Mouse (Mus musculus): Measurements from ENCODE around the gene Lyst.
"Not testable (repeated sequence)": the region's sequence is repeated elsewhere in the genome, so short reads cannot be mapped to it uniquely, and the experiment has no call there.

Lyst gene

DNA sequence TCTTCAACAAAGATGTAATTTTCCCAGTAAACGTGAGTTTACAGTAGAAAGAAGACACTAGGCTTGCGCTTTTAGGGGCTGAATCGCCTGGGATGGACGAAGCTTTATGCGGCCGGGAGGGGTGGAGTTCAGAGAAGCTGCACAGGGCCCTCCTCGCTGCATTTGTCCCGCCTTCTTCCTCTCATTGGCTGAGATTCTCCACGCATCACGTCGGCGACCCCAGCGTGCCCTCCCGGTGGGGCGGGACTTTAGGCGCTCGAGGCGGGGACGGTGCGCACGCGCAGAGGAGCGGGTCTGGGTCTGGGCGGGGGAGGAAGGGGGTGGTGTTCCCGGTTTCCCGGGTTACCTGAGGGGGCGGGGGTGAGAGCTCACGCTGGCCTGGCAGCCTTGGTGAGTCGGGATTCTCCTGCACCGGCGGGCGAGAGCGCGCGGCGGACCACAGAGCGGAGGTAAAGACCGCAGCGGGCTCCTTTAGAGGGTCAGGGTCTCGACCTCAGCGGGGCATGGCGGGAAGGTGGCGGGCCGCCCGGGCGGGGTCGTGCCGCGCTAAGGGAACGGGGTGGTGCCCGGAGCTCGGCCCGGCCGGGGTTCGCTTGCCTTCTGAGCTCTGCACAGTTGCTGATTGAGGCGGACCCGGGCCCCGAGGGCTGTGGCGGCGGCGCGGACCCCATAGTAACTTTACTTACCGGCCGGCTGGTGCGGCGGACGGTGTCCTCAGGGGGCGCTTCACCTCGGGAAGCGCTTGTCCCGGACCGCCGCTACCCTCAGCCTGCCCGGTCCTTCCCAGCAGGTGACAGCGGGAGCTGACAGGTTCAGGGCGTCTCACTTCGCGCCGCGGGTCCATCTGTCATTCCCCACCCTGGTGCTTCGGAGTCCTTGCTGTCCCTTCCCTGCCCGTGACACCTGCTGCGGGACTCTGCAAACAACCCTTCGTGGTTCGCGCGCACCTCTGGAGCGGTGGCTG is at the start of gene Lyst:
Gene Lyst (plus strand): TSS at position 350 of the 964 bp plus-strand sequence.
- DNase-seq, result peak; percentile 99

DNA sequence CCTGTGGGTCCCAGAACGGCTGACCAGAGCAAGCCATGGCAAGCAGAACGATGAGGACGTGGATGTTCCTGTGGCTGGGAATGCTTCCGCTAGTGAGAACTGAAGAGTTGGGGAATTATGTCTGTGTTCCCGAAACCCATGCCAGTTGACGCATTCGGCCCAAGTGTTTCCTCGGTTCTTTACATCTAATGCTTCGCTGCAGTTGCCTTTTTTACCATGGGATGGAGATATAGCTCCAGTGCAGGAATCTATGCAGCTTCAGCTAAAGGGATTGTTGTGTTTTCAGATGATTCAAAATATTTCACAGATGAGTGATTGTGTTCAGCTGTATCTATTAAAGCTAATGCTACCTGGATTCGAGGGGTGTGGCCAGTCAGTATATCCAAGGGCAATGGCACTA is 47.1 kb upstream of the Lyst start:
- DNase-seq, result not testable (repeated sequence)

DNA sequence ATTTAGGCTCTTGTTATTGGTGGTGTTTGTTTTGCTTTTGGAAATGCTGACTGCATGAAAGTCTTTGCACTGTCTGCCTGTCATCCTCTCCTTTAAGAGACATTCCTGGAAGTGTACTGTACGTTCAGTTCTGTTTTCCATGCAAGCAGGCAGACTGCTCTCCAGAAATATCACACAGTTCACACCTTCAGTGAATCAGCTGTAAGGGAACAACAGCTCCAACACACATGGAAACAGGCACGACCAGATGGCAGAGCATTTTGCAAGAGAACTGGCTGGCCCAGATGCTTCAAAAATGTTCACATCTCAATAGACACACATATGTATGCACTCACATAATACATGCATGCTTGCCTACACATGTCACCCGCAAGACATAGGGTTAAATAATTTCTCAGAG is 43.4 kb upstream of the Lyst start:
- DNase-seq, result no peak

DNA sequence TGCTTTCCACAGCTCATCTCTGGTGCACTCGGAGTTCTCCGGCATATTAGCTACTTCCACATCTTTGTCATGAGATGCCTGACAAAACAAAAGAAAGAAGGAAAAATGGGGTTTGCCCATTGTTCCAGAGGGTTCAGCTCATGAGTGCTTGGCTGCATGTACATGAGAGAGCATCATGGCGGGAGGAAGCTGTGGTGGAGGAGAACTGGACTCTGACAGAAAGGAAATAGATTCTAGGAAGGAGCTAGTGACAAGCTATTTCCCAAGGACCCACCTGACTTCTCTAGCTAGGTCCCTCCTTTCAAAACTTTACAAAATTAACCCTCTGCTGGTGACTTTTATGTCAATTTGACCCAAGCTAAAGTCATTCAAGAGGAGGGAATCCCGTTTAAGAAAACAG is 42.3 kb upstream of the Lyst start:
- DNase-seq, result no peak

DNA sequence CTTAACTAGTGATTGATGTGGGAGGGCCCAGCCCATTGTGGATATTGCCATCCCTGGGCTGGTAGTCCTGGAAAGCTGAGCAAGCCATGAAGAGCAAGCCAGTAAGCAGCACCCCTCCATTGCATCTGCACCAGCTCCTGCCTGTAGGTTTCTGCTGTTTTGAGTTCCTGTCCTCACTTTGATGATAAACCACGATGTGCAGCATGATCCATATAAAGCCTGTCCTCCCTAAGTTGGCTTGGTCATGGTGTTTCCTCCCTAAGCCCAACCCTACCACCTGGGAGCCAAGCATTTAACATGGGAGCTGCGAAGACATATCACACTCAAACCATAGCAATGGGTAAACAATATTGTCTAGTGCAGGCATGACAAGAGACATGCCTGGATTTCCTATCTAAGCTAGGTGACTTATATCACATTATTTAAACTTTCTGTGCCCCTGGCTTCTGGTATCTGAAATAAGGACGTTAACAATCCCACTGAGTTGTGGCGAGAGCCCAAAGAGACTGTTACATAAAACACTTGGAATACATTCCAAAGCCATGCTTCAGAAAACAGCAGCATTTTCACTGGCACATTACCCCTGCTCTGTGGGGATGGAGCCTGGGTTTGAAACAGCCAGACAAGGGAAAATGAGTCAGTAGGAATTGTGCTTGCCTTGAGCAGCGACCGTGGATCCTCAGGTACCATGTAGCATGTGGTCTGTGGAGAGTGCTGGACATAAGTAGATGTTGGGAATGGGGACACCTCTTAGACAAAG is 41.6 kb upstream of the Lyst start:
- peak; percentile 37 for DNase-seq

DNA sequence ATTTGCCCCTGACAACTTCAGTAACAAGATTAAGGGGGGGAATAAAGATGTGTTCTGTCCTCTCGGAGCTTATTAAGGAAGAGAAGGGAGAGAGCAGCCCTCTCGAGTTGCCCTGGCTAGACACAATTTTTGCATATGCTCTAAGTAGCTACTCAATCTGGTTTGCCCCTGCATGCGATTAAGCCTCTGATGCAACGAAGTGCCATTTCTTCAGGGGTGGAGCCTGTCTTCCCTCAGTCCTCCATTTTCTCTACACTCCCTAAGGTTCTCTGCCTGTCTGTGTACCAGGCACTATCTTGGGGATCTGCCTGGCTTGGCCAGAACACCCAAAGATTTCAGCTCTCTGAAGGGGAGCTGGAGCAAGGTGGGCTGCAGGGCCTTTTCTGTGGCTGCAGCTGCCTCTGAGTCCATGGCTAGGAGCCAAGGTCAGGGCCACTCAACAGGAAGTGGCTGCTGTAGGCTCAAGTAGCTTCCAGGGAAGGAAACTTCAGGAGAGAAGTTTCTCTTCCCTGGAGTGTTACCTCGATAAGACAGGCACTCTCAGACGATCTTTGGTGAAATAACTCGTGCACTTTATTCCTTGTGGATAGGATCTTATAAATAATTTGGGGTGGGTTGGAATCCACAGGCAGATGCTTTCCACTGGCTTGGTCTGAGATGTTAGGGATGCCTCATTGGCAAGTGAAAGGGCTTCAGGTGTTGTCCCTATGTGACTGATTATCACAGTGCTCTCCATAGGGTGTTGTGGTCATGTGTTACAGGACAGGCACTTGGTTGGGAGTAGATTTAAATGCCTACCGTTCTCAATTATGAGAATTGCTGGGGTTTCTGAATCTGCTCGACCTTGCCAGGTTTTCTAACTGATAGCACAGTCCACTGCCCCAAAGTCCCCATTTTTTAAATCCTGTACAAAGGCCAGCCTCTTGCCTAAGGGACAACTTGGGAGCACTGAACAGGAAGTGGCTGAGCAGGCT is 40.2 kb upstream of the Lyst start:
- peak; percentile 54 for DNase-seq

DNA sequence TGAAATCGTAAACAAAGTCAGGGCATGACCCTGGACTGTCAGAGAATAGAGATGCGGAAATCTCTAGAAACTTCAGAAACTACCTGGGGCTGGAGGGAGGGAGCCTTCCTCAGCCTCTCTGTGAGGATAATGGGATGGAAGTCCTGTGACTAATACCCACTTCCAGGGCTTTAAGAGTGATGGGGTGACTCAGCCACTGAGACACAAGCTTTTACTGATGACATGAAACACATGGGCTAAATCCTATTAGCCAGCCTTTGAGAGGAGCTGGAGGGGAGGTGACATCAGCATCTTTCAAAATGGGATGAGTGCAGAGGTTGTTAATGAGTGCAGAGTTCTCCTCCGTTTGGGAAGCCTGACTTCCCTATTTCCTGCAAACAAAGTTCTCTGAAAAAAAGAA is 38.2 kb upstream of the Lyst start:
- no peak for DNase-seq

DNA sequence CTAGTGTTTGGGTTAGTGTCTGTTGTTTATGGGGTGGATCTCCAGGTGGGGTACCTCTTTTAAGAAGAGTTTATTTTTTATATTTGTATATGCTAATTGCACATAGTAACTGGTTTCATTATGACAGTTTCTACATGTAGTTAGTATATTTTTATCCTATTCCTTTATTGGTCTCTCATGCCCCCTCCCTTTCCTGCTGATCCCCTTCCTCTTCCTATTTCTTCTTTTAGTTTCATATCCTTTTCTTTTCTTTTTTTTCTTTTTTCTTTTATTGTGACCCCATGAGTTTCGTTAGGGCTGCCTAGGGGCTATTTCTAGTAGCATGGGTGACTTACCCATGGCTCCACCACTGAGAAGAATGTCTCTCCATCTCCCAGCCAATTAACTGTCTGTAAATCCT is 36.5 kb upstream of the Lyst start:
- DNase-seq, result no peak

DNA sequence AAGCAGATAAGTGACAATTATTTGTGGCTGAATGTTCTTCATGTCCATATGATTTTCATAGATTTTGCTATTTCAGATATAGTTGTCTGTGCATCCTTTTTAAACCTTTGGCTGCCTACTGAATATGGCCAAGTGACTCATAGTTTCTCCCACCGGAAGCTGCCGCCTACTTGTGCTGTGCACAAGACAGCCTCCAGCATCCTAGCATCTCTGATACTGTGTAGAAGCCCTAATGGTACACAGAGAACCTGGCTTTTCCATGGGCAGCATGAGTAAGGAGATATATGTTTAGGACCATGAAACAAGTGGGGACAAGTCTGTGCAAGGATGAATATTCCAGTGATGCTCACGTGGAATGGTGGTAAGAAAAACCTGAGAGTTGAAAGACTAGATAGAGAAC is 35.0 kb upstream of the Lyst start:
- DNase-seq, result no peak

DNA sequence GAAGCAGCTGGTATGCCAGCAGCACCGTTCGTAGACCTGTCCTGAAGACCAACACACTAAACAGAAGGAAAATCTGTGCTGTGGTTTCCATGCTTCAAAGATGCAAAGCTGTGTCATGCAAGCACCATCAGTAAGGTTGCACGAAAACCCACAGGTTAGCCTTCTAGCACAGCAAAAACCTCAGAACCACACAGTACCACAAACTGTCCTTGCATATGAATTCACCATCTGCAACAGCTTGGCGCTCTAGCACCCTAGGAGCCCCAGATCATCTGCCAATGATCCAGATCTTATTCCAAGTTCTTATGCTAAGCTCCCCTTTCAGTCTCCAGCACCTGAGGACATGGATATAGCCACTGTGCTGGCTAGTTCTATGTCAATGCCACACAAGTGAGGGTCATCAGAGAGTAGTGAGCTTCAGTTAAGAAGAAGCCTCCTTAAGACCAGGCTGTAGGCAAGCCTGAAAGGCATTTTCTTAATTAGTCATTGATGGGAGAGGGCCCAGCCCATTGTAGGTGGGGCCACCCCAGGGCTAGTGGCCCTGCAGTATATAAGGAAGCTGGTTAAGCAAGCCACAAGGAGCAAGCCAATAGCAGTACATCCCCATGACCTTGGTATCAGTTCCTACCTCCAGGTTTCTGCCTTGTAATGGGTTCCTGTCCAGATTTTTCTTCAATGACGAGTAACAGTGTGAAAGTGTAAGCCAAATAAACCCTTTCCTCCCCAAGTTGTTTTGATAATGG is 33.0 kb upstream of the Lyst start:
- DNase-seq, result no peak

DNA sequence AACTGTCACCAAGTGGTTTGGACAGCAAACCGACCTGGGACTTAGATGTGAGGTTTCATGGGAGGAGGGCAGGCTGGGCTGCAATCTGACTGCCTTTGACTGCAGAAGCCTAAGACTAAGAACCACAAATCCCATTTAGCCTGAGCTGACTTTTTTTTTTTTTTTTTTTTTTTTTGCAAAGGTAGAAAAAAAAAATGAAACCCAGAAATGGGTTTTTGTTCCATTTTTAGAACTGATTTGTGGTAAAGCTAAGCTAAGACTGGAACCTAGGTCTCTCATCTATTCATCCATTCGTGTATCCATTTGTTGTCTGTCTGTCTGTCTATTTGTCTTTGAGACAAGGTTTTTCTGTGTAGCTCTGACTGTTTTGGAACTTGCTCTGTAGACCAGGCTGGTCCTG is 31.9 kb upstream of the Lyst start:
- DNase-seq, result no peak

DNA sequence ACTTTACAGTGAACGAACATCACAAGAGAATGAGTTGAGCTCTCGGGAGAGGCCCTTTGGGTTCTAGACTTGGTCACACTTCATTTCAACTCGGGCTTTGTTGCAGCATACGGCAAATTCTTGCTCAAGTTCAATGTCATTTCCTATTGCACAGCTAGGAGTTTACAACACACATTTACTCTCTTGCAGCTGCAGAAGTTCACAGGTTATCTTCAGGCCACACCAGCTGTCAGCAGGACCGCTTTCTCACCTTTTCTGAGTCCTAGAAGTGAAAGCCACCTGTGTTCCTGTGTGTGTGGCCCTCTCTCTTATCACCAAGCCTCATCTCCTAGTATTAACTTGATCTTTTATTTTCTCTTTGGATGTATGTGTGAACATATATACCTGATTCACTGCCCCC is 31.3 kb upstream of the Lyst start:
- peak; percentile 46 for DNase-seq

DNA sequence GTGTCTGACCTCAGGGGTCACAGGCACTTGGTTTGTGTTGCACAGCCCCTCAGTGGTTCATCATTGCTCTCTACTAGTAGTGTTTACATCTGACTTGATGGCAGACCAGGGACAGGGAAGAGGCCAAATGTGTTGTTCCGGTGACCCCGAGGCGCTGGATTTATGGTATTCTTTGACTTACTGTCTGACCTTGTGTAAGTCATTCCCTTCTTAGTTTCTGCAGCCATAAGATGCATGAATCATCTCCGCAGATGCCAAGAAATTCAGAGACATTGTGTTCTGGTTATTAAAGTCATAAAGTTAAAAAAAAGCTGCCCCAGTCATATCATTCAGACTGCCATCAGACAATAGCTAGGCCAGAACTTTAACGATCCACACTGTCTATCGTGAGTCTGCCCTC is 27.6 kb upstream of the Lyst start:
- DNase-seq, result no peak

DNA sequence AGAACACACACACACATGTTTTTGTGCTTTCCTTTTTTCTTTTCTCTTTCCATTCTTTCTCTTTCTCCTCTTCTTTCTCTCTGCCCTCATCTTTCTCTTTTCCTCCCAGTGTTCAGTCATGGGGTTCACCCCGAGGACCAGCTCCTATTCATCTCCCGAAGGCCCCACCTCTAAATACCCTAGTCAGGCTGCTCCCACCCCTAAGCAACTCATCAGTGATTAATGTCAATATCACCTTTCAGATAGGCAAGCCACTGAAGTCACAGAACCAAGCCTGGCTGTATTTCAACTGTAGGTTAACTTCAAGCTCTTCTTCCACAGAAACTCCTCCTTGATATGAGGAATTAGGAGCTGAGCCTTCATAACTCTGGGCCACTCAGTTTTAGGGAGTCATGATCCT is 26.1 kb upstream of the Lyst start:
- DNase-seq, result no peak

DNA sequence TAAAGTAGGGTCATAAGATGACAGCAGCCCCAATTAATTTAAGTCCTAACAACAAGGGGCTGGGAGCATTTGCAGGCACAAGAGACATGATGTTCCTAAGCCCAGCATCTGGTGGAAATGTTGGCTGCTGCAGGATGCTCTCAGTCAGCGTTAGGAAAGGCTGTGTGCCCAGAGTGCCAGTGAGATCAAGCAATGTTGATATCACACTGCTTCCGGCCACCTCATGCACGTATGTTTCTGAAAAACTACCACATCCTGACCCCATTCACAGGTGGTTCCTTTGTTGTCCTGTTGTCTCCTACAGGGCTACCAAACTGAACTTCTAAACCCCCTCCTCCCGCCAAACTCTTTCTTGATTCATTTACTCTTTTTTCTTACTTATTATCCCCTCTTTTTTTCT is 25.7 kb upstream of the Lyst start:
- no peak for DNase-seq

DNA sequence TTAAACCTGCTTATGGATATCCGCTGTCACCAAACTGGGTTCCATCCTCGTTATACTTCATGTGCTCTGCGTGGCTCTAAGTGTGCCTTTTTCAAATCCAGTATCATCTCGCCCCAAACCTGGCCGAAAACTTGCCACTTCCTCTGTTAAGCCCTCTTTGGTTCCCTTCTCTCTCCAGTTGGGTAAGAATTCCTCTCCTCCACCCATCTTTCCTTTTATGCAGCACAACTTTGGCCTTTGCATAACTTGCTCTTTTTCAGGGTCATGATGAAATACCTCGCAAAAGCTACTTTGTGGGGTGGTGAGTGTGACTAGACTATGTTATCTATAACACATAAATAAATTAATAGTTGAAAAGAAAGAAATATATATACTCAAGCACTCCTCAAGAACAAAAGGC is 22.6 kb upstream of the Lyst start:
- no peak for DNase-seq

DNA sequence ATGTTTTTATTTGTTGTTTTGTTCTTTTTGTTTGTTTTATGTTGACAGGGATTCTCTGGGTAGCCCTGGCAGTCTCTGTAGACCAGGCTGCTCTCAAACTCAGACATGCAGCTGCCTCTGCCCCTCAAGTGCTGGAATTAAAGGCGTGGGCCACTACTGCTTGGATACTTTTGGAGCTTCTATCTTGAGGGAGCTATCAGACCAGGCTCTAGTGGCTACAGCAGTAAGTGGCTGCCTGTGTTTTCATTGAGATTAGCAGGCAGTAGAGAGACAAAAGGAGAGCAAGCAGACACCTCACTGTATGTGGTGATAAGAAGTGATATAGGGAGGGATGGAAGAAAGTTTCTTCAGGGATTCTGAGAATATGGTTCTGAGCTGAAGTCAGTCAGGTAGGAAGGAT is 21.4 kb upstream of the Lyst start:
- DNase-seq, result no peak

DNA sequence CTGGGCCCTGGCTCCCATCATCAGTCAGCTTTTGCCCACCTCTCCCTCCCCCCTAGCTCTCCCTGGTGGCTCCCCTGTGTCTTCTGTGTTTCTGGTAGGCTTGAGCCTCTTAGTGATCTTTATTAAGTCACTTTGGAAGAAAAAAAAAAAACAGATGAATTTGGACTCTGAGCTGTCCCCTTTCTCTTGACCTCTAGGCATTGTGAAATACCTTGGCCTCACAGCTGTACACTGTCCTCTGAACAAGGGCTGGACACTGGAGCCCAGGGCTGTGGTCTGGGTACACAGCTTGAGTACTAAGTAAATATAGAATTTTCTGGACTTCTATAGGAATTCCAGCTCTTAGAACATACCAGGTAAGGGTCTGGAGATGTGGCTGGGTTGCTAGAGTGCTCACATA is 20.6 kb upstream of the Lyst start:
- DNase-seq, result peak; percentile 63

DNA sequence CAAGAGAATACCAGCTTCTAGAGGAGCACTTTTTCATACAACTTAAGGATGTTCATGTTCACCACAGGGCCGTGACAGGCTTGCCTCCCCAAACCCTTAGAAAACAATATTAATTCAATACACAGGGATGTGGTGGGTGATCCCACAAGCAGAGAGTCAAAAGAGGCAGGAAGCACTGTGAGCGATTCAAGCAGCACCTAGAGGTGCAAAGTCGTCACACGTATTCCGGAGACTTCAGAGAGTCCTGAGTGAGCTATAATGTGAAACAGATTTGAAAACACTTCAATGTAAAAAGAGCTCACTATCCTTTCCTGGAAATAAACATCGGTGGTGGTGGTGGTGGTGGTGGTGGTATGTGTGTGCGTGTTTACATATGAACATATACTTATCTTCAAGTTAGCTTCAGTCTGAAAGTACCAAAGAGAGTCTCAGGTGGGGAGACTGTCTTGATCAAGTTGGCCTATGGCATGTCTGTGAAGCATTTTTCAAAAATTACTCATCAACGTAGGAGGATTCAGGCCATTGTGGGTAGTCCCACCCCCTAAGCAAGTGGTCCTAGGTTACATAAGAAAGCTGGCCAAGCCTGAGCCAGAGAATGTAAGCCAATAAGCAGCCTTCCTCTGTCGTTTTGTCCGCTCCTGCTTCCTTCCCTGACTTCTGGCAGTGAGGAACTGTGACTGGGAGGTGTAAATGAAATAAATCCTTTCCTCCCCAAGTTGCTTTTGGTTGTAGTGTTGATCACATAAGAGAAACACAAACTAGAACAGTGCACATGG is 17.9 kb upstream of the Lyst start:
- peak; percentile 47 for DNase-seq

DNA sequence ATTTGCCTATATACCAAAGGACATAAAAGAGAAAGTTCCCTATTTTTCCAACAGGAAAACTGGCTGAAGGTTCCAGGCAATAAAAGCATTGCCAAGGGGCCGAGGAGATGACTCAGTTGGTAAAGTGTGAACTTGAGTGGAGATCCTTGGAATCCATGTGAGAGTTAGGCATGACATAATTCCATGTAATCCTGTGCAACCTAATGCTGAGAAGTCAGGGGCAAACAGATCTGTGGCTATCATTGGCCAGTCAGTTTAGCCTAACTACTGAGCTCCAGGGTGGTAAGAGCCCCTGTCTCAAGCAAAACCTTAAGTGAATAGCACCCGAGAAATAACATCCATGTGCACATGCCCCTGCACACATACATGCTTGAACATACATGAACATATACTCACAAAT is 17.3 kb upstream of the Lyst start:
- DNase-seq, result no peak

DNA sequence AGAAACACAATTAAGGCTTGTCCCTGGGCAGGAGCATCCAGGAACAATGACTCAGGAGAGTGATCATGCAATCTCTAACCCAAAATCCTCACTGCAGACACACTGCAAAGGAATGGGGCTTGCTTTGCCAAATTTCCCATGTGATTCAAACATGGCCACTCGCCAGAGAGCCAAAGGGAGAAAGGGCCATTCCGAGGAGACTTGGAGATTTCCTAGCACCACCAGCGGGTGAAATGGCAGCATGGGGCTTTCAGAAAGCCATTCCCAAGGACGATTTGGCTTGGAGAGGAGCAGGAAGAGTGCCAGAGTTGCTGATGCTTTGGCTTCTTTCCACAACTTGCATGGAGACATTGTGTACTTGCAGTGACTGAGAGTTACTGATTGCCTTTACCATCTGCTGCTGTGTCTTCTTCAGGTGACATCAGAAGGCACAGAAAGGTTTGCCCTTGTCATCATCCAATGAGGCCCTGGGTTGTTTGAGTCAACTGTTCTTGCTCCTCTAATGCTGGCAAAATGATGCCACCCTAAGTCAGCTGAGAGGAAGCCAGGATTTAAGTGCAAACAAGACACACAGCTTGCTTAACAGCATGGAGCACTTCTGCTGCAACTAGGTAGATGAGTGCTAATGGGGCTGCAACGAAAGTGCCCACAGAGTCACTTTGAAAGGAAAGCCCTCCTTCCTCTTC is 16.5 kb upstream of the Lyst start:
- DNase-seq, result peak; percentile 82

All from lung, postnatal 36 days (tissue).